Mouse (Mus musculus) layer of hippocampus, postnatal 14 days (tissue): ENCODE measurements at regions not wholly inside any gene's neighbourhood (a gene's known extent, or its start where the extent isn't known, plus 50 kb on each side); places are given as distances from the start of the nearest gene placed in this dataset.
A peak's percentile ranks its signal among the peaks of the same experiment; 100 is the strongest.

Experiments used
- DNase-seq, 2 experiments: peaks; one replicate each; pipeline ENCODE4 v3.0.0; 2021 to 2022; ENCODE audit warnings: low spot score in 2 of 2, mixed read lengths in 1 of 2

- no peak for DNase-seq
Measured at GRCm38 (mm10) chr8:29913576-29913975, 2466.1 kb downstream of the Poteg start.

DNA sequence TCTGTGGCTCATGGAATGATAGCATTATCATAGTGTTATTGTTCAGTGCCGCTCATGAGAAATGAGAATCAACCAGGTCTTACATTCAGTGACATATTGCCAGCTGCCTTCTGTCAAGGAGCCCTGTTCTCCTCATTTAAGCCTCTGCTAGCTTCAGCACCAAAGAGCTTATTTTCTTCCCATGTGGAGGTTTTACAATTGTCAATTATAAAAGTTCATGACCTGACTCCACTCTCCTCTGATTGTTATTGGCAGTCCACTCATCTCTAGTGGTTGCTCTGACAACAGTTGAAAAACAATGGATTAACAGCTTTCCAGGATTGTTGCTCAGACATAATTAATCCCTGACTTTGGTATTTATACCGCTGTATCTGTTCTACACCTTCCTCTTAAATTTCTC lies 2473.0 kb downstream of the Poteg start:
- no peak for DNase-seq

GRCm38 (mm10) chr8:29928257-29928656 lies 2480.8 kb downstream of the Poteg start:
- no peak for DNase-seq

GRCm38 (mm10) chr8:29961322-29961721 lies 2513.9 kb downstream of the Poteg start:
- DNase-seq, result peak in 1 of 2 experiments; percentile 11

DNA sequence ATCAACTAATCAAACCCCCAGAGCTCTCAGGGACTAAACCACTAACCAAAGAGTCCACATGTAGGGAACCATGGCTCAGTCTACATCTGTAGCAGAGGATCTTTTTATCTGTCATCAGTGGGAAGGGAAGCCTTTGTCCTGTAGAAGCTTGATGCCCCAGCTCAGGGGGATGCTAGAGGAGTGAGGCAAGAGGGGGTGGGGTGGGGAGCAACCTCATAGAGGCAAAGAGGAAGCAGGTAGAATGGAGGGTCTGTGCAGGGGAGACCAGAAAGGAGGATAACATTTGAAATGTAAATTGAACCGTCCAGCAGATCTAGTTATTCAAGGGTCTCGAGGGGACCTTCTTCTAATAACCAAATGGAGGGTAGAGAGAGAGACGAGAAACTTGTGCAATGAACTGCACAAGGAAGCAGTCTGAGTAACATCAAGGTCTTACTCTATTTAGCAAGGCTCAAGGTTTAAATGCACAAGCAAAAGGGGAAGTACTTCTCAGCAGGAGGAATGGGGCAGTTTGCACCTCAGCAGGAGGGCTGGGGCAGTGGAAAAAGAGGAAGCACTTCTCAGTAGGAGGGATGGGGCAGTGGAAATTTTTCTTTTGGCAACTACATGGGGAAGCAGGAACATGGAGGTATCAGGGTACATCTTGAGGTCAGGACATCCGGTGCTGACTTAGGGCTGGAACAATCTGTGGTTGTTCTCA lies 2529.3 kb downstream of the Poteg start:
- DNase-seq, result no peak

DNA sequence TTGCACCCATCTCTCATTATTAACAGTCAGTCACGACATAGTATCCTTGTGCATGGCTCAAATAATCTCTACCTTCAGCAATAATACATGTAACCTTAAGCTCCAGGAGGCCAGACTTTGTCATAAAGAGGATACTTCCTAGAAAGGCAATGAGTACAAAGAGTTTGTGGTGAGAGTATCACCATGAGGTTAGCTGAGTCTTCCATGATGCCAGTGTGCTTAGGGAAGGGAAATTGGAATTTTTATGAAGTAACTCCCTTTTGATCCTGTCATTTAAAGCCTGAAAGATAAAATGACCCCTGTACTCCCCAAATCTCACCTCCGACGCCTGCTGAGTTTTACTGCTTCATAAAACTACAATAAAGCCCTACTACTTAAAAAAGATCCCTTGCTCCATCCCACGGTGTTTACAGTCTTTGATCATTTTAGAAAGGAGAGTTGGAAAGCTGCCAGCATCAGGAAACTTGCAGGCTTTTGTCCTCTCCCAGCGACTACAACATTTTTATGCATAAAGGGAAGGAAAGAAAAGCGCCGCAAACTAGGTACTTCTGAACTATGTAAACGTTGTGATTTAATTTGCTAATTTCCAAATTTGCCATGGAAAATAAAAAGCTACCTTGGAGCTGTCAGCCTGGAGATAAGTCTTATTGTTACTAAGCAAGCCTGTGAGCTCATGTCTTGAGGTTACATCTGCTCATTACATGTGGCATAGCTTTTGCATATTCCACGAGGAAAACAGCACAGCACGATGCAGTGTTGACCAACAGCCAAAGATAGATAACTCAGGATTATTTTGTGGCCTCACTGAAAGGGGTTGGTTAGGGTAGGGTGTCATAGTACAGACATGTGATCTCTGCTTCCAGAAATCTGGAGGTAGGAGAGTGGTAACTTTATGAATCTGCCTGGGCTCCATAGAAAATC lies 2531.4 kb downstream of the Poteg start:
- DNase-seq, result no peak

- DNase-seq, result no peak
Measured at GRCm38 (mm10) chr8:29992549-29992948, 2545.1 kb downstream of the Poteg start.

- no peak for DNase-seq
Measured at GRCm38 (mm10) chr8:29999413-29999812, 2551.9 kb downstream of the Poteg start.
